Mouse (Mus musculus) heart, embryonic 11.5 days (tissue): Measurements from ENCODE around the gene Ly6g6d. TPM values are rescaled to one million over a fixed set of nuclear protein-coding genes. Genes with fewer than 3 reads are reported as not detected.

Experiments
- ATAC-seq: fragments of 200-750 bp; cut with Nextera tagmentation; replicated peaks from 2 replicates; pipeline ENCODE4 v1.8.0; 2017; ENCODE audit warnings: moderate library complexity; ENCODE audit not compliant: insufficient number of reproducible peaks, low FRiP score, low TSS enrichment
- H3K27ac ChIP-seq: fragments of 300-500 bp; sonication (generic); 2 replicates; pipeline ENCODE4 v1.5.1; 2014; ENCODE audit warnings: mild to moderate bottlenecking, low read depth, low read length
- H3K27me3 ChIP-seq: fragments of 300-500 bp; sonication (generic); 2 replicates; pipeline ENCODE4 v1.6.1; 2014; ENCODE audit warnings: mild to moderate bottlenecking, low read length, mixed read lengths; ENCODE audit not compliant: control insufficient read depth, insufficient read depth
- H3K36me3 ChIP-seq: fragments of 300-500 bp; sonication (generic); 2 replicates; pipeline ENCODE4 v1.6.1; 2014; ENCODE audit warnings: mild to moderate bottlenecking, low read length, moderate library complexity, mixed read lengths; ENCODE audit not compliant: control insufficient read depth, insufficient read depth
- H3K4me1 ChIP-seq: fragments of 300-500 bp; sonication (generic); 2 replicates; pipeline ENCODE4 v1.6.1; 2014; ENCODE audit warnings: low read length; ENCODE audit not compliant: control insufficient read depth, insufficient read depth
- H3K4me2 ChIP-seq: fragments of 300-500 bp; sonication (generic); 2 replicates; pipeline ENCODE4 v1.6.1; 2014; ENCODE audit warnings: mild to moderate bottlenecking, moderate library complexity
- H3K4me3 ChIP-seq: fragments of 300-500 bp; sonication (generic); 2 replicates; pipeline ENCODE4 v1.5.1; 2014; ENCODE audit warnings: low read depth, low read length
- H3K9ac ChIP-seq: fragments of 300-500 bp; sonication (generic); 2 replicates; pipeline ENCODE4 v1.6.1; 2014; ENCODE audit warnings: mild to moderate bottlenecking, low read depth, low read length, moderate library complexity
- H3K9me3 ChIP-seq: fragments of 300-500 bp; sonication (generic); replicated peaks from 2 replicates; pipeline ENCODE4 v1.6.1; 2016; ENCODE audit warnings: low read length; ENCODE audit not compliant: control insufficient read depth
- WGBS: fragments of 180-500 bp; shearing (Covaris S2); extraction: QIAGEN DNeasy Blood & Tissue Kit; methylation state at CpG from one replicate; pipeline ENCODE4 v1.1.7; 2014; ENCODE audit not compliant: insufficient replicate concordance; 5-methylcytosine and 5-hydroxymethylcytosine counted together
- polyA plus RNA-seq: library from polyadenylated mRNA; unstranded; fragments of >200 nt; fragmentation: Nextera tagmentation; extraction: Ambion mirVana; gene quantifications from 2 replicates; pipeline ENCODE4 v1.2.1, GENCODE M21; 2014

The Ly6g6d gene
- polyA plus RNA-seq, 1 experiment from 2014 or later = 2.0 TPM

GRCm38 (mm10) chr17:35080710-35081109 lies 2.8 kb upstream of the Ly6g6d start:
- Histone ChIP-seq H3K36me3 (no peaks in the 10 kb centered on the region), H3K9me3 (no peaks in the 10 kb centered on the region), H3K4me1 (peaks cover 19% of the 10 kb centered on the region), H3K27ac (no peak overlapping the region), H3K4me3 (no peak overlapping the region), H3K27me3 (no peaks in the 10 kb centered on the region), H3K4me2 (no peak overlapping the region), H3K9ac (no peak overlapping the region)
- WGBS = 88% methylated on average over 4 of the region's 4 CpGs
- ATAC-seq = no peak

- no peaks in the 10 kb centered on the region for H3K27me3 ChIP-seq
- peak overlapping the region; percentile 55 for H3K4me2 ChIP-seq
- 0 out of 2 replicates have a peak overlapping the region, but pooled peaks have one; percentile 15 for H3K27ac ChIP-seq
- WGBS = 34% methylated on average over 6 of the region's 6 CpGs
- H3K4me1 ChIP-seq = peaks cover 19% of the 10 kb centered on the region
- no peaks in the 10 kb centered on the region for H3K9me3 ChIP-seq
- peak overlapping the region; percentile 17; the same call in 1 of the 2 replicates for H3K9ac ChIP-seq
- ATAC-seq = no peak
- H3K36me3 ChIP-seq = no peaks in the 10 kb centered on the region
- H3K4me3 ChIP-seq = no peak overlapping the region
These were observed 2.4 kb upstream of the Ly6g6d start for GRCm38 (mm10) chr17:35080248-35080647.

GRCm38 (mm10) chr17:35079778-35080177 lies 1.9 kb upstream of the Ly6g6d start:
- Histone ChIP-seq H3K4me2 (peak overlapping the region; percentile 55), H3K4me1 (peaks cover 19% of the 10 kb centered on the region), H3K9ac (peak overlapping the region; percentile 17; the same call in 1 of the 2 replicates), H3K36me3 (no peaks in the 10 kb centered on the region), H3K4me3 (0 out of 2 replicates have a peak overlapping the region, but pooled peaks have one; percentile 12), H3K9me3 (no peaks in the 10 kb centered on the region), H3K27me3 (no peaks in the 10 kb centered on the region), H3K27ac (0 out of 2 replicates have a peak overlapping the region, but pooled peaks have one; percentile 15)
- WGBS = 10% methylated on average over 9 of the region's 9 CpGs
- 0 out of 2 replicates have a peak, but pooled peaks have one; percentile 40 for ATAC-seq

GRCm38 (mm10) chr17:35077285-35077684 lies 580 bp downstream of the Ly6g6d start:
- Histone ChIP-seq H3K9me3 (no peaks in the 10 kb centered on the region), H3K4me2 (peak overlapping the region; percentile 67), H3K27ac (peak overlapping the region; percentile 35; the same call in 1 of the 2 replicates), H3K9ac (peak overlapping the region; percentile 72), H3K4me1 (peaks cover 19% of the 10 kb centered on the region), H3K4me3 (no peak overlapping the region; the same call in 1 of the 2 replicates), H3K27me3 (no peaks in the 10 kb centered on the region), H3K36me3 (no peaks in the 10 kb centered on the region)
- 43% methylated on average over 2 of the region's 2 CpGs for WGBS
- no peak for ATAC-seq

GRCm38 (mm10) chr17:35076507-35077176 lies 1.2 kb downstream of the Ly6g6d start, which contains the start of gene Ly6g6e:
Gene Ly6g6e (plus strand): TSS chr17:35076902.
- 30% methylated on average over 10 of the region's 10 CpGs for WGBS
- Histone ChIP-seq H3K9me3 (no peaks in the 10 kb centered on the region), H3K4me3 (peak within 1 kb of the TSS; percentile 32), H3K9ac (peak within 1 kb of the TSS; percentile 72), H3K36me3 (no peaks in the 10 kb centered on the region), H3K27me3 (no peaks in the 10 kb centered on the region), H3K4me2 (peak within 1 kb of the TSS; percentile 67), H3K4me1 (peaks cover 19% of the 10 kb centered on the region), H3K27ac (peak within 1 kb of the TSS; percentile 35; the same call in 1 of the 2 replicates)
- no peak for ATAC-seq

GRCm38 (mm10) chr17:35074097-35074496 lies 3.8 kb downstream of the Ly6g6d start:
- no peak overlapping the region for H3K4me2 ChIP-seq
- ATAC-seq = no peak
- 43% methylated on average over 17 of the region's 17 CpGs for WGBS
- no peak overlapping the region for H3K27ac ChIP-seq
- H3K9me3 ChIP-seq = no peaks in the 10 kb centered on the region
- no peak overlapping the region for H3K9ac ChIP-seq
- H3K4me1 ChIP-seq = peaks cover 14% of the 10 kb centered on the region; the same call in 1 of the 2 replicates
- no peak overlapping the region for H3K4me3 ChIP-seq
- H3K36me3 ChIP-seq = no peaks in the 10 kb centered on the region
- H3K27me3 ChIP-seq = no peaks in the 10 kb centered on the region

GRCm38 (mm10) chr17:35071454-35071853 lies 6.4 kb downstream of the Ly6g6d start:
- H3K36me3 ChIP-seq = no peaks in the 10 kb centered on the region
- 0 out of 2 replicates have a peak, but pooled peaks cover 4% of the 10 kb centered on the region for H3K4me1 ChIP-seq
- no peak overlapping the region for H3K4me3 ChIP-seq
- H3K9ac ChIP-seq = no peak overlapping the region
- H3K9me3 ChIP-seq = no peaks in the 10 kb centered on the region
- no peak overlapping the region for H3K4me2 ChIP-seq
- 77% methylated on average over 9 of the region's 9 CpGs for WGBS
- H3K27me3 ChIP-seq = peaks cover 17% of the 10 kb centered on the region
- no peak overlapping the region for H3K27ac ChIP-seq
- no peak for ATAC-seq

GRCm38 (mm10) chr17:35070556-35071229 lies 7.2 kb downstream of the Ly6g6d start:
- no peak overlapping the region for H3K27ac ChIP-seq
- no peak for ATAC-seq
- H3K27me3 ChIP-seq = peaks cover 25% of the 10 kb centered on the region
- WGBS = 49% methylated on average over 6 of the region's 6 CpGs
- H3K4me1 ChIP-seq = peaks cover 4% of the 10 kb centered on the region; the same call in 1 of the 2 replicates
- H3K4me3 ChIP-seq = no peak overlapping the region
- H3K36me3 ChIP-seq = no peaks in the 10 kb centered on the region
- H3K4me2 ChIP-seq = no peak overlapping the region
- no peak overlapping the region for H3K9ac ChIP-seq
- H3K9me3 ChIP-seq = no peaks in the 10 kb centered on the region
